Mouse (Mus musculus) ES-Bruce4 (cell line): ENCODE measurements at regions not wholly inside any gene's neighbourhood (a gene's known extent, or its start where the extent isn't known, plus 50 kb on each side); places are given as distances from the start of the nearest gene placed in this dataset.

Experiments used
- CTCF ChIP-seq: IDR thresholded peaks from one replicate; pipeline ENCODE4 v1.8.1; 2011; ENCODE audit warnings: low read depth, low read length
- EP300 ChIP-seq: IDR thresholded peaks from 2 replicates; pipeline ENCODE4 v1.6.1; 2011; ENCODE audit warnings: low read depth, low read length; ENCODE audit not compliant: insufficient read depth

GRCm38 (mm10) chr8:86389690-86390671 lies 190.5 kb downstream of the Abcc12 start:
- TF ChIP-seq CTCF = no peak
- TF ChIP-seq EP300 = no peak
